Mouse (Mus musculus) embryo, embryonic 11.5 days (tissue): ENCODE results near the gene Slc25a41.

Source experiments
- DNase-seq: peaks from one replicate; pipeline ENCODE4 v3.0.0-alpha.2; 2012; ENCODE audit warnings: low read depth, low spot score

The Slc25a41 gene

DNA sequence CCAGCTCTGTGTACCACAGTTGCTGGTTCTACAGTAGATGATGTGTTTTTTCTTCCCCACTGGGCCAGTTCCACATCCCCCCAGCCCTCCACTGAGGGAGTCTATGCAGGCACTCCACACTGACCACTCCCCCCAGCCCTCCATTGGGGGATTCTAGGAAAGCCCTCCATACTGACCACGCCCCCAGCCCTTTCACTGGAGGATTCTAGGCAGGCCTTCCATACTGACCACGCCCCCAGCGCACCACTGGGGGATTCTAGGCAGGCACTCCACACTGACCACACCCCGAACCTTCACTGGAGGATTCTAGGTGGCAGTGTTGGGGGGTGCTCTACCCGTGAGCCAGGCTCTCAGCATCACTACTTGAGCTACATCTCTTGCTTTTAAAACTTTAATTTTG lies 6.0 kb upstream of the Slc25a41 start:
- DNase-seq = no peak

DNA sequence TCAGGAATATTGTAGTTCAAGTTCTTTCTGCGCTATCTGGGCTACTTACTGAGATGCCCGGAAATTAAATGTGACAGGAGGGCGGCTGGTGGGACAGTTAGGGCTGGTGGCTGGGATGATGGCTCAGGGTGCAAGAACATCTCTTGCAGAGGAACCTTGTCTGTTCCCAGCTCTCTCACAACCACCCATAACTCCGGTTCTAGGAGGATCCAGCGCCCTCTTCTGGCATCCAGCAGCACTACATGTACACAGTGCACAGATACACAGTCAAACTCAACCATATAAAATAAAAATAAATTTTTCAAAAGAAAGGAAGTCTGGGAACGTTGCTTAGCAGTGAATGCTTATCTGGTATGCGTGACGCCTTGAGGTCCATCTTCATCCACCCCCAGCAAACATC lies 2.5 kb downstream of the Slc25a41 start:
- no peak for DNase-seq

- DNase-seq = no peak
These were observed 8.6 kb downstream of the Slc25a41 start for GRCm38 (mm10) chr17:57032854-57033253.

- DNase-seq = peak; percentile 100
These were observed 9.6 kb downstream of the Slc25a41 start for GRCm38 (mm10) chr17:57031661-57032420.

DNA sequence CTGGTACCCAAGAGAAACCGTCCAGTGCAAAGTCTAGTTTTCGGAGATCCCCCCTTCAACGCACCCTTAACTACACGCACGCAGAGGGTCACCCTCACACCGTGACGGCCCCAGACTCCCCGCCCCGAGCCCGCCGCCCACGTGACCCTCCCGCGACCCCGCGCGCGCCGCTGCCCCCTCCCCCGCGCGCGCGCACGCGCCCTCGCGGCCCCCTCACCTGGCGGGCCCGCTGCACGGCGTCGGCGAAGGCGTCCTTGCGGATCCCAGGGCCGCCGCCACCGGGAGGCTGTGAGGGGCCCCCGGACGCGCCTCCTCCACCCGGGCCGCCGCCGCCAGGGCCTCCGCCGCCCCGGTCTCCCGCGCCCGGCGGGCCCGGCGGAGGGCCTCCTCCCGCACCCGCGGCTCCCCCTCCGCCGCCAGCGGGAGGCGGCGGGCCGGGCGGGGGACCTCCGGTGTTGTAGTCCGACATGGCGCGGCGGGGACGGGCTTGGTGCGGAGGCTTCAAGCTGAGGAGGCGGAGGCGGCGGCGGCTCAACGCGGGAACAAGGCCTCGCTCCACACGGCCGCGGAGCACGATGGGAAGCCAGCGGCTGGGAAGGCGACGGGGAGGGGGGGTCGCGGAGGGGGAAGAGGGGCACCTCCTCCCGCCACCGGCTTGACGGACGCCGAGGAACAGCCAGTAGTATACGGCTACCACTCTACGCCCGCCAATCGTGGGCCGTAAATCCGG lies 10.4 kb downstream of the Slc25a41 start, which contains the start of gene Khsrp:
Khsrp (minus strand) TSS at position 592 of the 730 bp plus-strand sequence.
- DNase-seq = peak; percentile 34

- no peak for DNase-seq
These were observed 11.8 kb downstream of the Slc25a41 start for GRCm38 (mm10) chr17:57029691-57030090.

DNA sequence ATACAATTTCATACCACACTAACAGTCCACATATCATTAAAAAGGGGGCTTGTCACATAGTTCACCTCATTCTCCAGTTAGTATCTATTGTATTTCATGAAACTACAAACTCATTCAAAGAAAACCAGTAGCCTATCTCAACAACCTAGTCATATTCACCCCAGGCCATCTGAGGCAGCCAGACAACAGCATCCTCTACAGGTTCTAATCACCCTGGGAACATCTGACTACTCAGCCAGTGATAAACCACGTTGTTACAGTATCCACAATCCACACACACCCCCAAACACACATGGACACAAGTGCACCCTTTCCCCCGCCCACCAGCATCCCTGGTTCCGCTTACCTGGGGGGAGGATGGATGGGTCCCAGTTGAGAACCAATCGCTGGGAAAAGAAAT lies 14.0 kb downstream of the Slc25a41 start:
- DNase-seq = no peak

DNA sequence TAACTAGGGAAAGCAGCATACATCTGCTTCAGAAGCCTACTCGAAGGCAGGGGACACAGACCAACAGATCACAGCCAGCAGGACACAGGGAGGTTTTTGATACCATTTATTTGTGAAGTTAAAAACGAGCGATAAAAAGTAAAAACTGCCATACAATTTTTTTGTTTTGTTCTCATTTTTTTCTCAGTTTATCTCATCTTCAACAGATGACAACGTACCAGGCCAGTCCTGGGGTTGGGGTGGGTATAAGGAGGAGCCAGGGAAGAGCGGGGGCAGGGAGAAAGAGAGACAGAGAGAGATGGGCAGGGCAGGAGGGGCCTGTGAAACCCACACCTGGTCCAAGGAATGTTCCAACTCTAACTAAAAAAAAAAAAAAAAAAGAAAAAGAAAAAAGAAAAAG lies 20.5 kb downstream of the Slc25a41 start:
- DNase-seq = no peak

GRCm38 (mm10) chr17:57019693-57020092 lies 21.8 kb downstream of the Slc25a41 start:
- no peak for DNase-seq

DNA sequence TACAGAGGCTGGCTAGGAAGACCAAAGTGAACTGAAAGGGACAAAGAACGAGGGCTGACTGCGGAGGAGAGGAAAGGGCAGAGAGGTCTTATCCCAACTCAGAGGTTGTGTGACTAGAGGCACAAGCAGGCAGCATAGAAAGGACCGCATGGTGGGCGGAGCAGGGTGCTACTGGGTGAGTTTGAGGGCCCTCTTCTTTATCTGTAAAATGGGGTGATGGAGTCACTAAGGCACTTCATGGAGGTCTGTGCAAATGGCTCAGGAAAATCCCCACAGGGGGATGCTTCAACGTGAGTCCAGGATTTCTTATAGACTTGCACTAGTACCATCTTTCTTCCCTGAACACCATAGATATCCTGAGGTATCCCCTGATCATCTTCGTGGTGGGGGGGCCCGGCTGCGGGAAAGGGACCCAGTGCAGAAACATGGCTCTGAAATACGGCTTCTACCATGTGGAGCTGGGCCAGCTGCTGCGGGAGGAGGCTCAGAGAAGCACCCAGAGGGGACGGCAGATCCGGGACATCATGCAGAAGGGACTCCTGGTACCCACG lies 29.1 kb downstream of the Slc25a41 start:
- no peak for DNase-seq

DNA sequence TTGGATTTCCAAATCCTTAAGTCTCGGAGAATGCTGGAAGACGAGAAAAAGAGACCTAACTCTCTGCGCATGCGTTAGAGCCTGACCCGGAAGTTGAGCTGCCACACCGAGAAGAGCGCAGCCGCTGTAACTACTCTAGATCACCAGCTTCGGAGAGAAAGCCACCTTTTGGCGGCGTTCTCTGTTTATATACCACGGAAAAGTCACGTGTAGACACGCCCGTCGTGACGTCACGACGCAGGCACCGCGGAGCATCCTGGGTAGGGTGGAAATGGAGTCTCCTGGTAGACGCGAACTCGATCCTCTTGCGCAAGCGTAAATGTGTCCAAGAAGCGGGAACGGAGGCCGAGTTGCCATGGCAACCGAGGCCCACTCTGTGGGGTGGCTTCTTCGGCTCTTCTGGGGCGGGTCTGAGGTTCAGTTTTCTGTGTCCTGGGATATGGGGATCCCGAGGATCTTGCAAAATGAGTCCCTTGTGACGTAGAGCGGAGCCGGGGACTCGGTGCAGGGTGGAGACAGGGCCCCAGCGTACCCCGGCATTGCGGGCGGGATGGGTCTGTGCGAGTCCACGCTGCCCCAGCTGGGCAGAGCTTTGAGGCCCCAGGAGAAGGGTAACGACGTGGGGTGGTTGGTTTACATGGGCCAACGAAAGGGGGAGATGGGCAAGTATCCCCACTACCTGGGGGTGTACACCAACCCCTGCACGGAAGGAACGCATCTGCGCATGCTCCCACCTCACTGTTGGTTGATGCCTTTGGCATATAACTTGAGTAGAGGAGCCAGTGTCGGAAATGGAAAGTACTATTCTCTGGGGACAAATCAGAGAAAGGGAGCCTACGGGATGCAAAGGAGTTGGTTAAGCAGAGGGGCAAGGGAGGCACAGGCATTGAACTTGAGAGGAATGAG lies 30.0 kb downstream of the Slc25a41 start, which contains the start of the genes Gtf2f1 and Gm17949:
Gtf2f1 (minus strand) TSS at position 53 of the 906 bp plus-strand sequence.
Gm17949 (plus strand) TSS at position 234 of the 906 bp plus-strand sequence.
- peak; percentile 100 for DNase-seq

DNA sequence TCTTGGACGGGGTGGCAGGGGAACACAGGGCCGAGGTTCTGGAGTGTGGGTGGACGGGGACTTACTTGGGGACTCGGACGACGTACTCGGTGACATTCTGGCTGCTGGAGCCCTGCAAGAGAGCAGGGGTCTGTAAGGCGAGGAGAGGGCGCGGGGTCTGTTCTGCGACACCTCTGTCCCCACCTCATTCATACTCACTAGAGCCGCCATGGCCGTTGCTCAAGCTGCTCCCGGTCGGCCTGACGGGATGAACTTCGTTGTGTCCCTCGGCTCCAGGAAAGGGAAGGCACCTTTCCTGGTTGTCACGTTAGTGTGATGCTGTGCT lies 30.6 kb downstream of the Slc25a41 start:
- DNase-seq = no peak

- no peak for DNase-seq
These were observed 34.1 kb downstream of the Slc25a41 start for GRCm38 (mm10) chr17:57007137-57007905.

DNA sequence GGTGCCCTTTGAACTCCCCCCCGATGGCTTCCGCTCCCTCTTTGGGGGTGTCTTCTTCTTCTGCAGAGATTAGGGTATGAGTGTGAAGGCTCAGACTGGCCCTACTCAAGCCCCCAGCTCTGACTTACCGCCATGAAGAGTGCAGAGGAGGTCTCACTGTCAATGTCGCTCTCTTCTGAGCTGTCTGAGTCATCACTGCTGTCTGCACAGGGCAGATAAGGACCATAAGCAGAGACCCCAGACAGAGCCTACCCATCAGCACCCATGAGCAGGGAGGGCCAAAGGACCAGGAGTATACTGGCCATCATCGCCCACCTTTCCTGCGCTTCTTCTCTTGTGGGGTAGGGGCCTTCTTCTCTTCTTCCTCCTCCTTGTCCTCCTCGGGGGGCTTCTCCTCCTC lies 37.5 kb downstream of the Slc25a41 start:
- DNase-seq = no peak

DNA sequence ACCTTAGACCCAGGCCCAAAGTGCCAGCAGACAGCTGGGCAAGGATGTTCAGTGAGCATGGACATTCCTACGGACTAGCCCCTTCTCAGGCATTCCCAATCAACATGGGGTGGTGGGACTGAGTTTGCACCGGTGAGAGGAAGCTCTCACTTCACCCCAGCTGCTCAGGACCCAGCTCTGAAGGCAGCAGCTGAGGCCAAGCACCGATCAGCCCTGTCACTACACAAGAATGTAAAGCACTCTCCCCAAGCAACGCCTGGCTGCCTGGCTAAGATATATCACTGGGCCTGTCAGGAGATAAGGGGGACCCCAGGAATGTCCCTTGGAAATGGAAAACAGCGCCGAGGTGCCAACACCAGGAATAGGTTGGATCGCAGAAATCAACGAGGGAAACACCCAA lies 40.2 kb downstream of the Slc25a41 start:
- DNase-seq = no peak

DNA sequence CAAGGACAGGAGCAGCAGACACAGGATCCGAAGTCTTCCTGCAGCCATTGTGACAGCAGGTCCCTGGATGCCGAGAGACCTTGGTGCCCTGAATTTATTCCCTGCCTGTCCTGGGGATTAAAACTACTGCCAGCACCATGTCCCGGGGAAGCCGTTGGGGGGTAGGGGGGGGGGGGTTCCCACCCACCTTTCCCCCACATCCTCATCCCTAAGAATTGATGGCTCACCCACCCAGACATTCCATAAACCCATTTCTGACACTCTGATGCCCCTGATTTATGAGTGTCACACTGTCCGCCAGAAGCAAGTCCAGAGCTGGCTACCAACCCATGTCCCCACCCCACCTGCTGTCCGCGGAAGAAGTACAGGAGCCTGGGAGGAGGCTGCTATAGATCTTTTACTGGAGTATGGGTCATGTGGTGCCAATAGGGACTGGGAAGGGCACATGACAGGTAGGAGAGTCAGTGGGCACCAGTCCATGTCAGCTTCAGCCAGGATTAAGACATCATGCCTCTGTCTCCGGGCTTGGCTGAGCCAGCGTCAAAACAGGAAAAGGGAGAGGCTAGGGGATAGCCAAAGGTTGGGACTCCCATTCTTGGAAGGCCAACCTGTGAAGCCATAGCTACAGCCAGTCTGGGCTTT lies 41.4 kb downstream of the Slc25a41 start, which contains the start of gene Pspn:
Pspn (minus strand) TSS at position 51 of the 642 bp plus-strand sequence.
- DNase-seq = no peak

- no peak for DNase-seq
These were observed 42.0 kb downstream of the Slc25a41 start for GRCm38 (mm10) chr17:56999414-56999813.

DNA sequence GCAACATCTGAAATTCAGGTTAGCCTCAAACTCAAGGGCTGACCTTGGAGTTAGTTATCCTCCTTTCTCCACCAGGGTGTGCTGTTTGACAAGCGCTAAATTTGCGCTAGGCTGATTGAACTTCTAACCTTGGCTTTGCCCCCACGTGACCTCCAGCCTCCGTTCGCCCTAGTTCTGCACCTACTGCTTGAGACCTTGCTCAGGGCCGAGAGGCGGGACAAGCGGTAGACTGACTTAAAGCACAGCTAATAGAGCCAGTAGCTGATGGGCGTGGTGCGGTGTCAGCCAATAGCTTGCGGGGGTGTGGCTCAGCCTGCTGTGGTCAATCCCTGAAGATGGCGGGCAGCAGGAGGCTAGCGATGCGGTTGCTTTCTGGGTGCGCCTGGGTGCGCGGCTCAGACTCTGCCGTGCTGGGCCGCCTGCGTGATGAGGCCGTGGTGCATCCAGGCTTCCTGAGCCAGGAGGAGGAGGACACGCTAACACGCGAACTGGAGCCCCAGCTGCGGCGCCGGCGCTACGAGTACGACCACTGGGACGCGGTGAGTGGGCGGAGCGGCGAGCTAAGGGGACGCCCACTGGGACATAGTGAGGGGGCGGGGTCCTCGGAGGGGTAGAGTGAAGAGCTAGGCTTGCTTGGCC lies 44.3 kb downstream of the Slc25a41 start, which contains the start of gene Alkbh7:
Alkbh7 (plus strand) TSS at position 311 of the 639 bp plus-strand sequence.
- DNase-seq = peak; percentile 91

DNA sequence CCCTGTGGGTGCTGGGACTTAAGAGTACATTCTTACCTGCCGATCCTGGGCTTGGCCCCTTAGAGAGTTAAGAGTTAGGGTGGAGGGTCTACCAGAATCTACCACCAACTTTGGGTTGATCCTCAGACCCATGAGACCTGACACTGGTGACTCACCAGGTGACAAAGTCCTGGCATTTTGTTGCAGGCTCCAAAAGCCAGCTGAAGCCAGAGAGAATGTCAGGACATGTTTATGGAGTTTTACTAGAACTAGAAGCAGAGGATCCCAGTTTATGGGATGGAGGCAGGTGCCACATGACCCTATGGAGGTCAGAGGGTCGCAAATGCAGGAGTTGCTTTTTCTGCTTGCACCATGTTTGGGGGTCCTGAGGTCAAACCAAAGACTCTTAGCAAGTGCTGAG lies 44.9 kb downstream of the Slc25a41 start:
- DNase-seq = no peak

DNA sequence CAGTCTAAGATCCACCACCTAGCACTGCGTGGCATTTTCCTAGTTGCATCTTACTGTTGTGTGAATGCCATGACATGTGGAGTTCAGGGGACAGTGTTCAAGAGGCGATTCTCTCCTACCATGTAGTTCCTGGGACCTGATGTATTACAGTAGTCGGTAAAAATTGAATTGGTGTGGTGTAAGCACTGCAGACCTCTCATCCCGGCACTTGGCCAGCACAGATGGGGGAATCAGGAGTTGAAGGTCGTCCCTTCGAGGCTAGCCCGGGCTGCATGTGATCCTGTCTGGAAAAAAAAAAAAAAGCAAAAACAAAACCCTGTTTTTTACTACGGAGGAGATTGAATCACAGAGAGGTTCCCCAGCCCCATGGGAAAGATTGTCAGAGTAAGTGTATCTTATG lies 46.4 kb downstream of the Slc25a41 start:
- no peak for DNase-seq
